Mouse (Mus musculus) midbrain, embryonic 11.5 days (tissue): Measurements from ENCODE around the gene Hsd17b2. TPM values are rescaled to one million over a fixed set of nuclear protein-coding genes. Genes with fewer than 3 reads are reported as not detected.
A peak's percentile ranks its signal among the peaks of the same experiment; 100 is the strongest.
"Not testable (repeated sequence)": the region's sequence is repeated elsewhere in the genome, so short reads cannot be mapped to it uniquely, and the experiment has no call there.

Experiments used
- ATAC-seq: fragments of 200-750 bp; cut with Nextera tagmentation; 2 replicates; pipeline ENCODE4 v1.8.0; 2017; ENCODE audit warnings: moderate TSS enrichment, moderate library complexity; ENCODE audit not compliant: low FRiP score
- DNase-seq: peaks from one replicate; pipeline ENCODE4 v3.0.0; 2015; ENCODE audit warnings: low spot score; ENCODE audit errors: missing footprints
- H3K27ac ChIP-seq: fragments of 300-500 bp; sonication (generic); 2 replicates; pipeline ENCODE4 v1.5.1; 2014; ENCODE audit warnings: low read depth, low read length
- H3K27me3 ChIP-seq: fragments of 300-500 bp; sonication (generic); 2 replicates; pipeline ENCODE4 v1.6.1; 2014; ENCODE audit warnings: mild to moderate bottlenecking, low read length, moderate library complexity, mixed read lengths; ENCODE audit not compliant: control insufficient read depth, insufficient read depth
- H3K36me3 ChIP-seq: fragments of 300-500 bp; sonication (generic); 2 replicates; pipeline ENCODE4 v1.6.1; 2014; ENCODE audit warnings: mild to moderate bottlenecking, low read length, moderate library complexity, mixed read lengths; ENCODE audit not compliant: control insufficient read depth, insufficient read depth
- H3K4me1 ChIP-seq: fragments of 300-500 bp; sonication (generic); 2 replicates; pipeline ENCODE4 v1.6.1; 2014; ENCODE audit warnings: low read length; ENCODE audit not compliant: control insufficient read depth, insufficient read depth
- H3K4me2 ChIP-seq: fragments of 300-500 bp; sonication (generic); 2 replicates; pipeline ENCODE4 v1.6.1; 2014; ENCODE audit warnings: mild to moderate bottlenecking, moderate library complexity
- H3K4me3 ChIP-seq: fragments of 300-500 bp; sonication (generic); 2 replicates; pipeline ENCODE4 v1.5.1; 2014; ENCODE audit warnings: low read depth, low read length
- H3K9ac ChIP-seq: fragments of 300-500 bp; sonication (generic); 2 replicates; pipeline ENCODE4 v1.6.1; 2014; ENCODE audit warnings: low read length
- H3K9me3 ChIP-seq: fragments of 300-500 bp; sonication (generic); 2 replicates; pipeline ENCODE4 v1.6.1; 2016; ENCODE audit warnings: low read length; ENCODE audit not compliant: control insufficient read depth
- WGBS: fragments of 180-500 bp; shearing (Covaris S2); extraction: QIAGEN DNeasy Blood & Tissue Kit; methylation state at CpG from one replicate; pipeline ENCODE4 v1.1.7; 2014; 5-methylcytosine and 5-hydroxymethylcytosine counted together
- polyA plus RNA-seq: library from polyadenylated mRNA; unstranded; fragments of >200 nt; fragmentation: Nextera tagmentation; extraction: Ambion mirVana; gene quantifications from 2 replicates; pipeline ENCODE4 v1.2.1, GENCODE M21; 2014

The Hsd17b2 gene
- polyA plus RNA-seq, 1 experiment from 2014 or later, result not detected

DNA sequence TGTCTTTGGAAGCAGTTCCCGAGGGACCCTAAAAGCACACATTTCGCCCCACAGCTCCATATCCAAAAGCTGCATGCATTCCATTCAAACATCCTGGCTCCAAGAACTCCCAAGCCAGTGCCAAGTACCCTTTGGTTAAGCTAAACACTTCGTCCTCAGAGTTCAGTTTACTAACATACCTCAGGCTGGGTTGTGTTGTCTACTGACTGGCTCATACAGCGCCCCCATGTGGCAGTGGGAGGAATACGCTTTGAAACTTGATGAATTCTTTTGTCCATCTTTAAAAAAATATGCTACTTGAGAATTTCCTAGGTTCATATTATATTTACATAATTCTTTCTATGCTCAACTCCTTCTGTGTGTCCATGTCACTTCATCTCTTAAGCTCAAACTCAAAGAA is 25.9 kb downstream of the Hsd17b2 start:
- H3K4me2 ChIP-seq, result no peak overlapping the region
- H3K4me3 ChIP-seq, result no peak overlapping the region
- H3K9ac ChIP-seq, result no peak overlapping the region
- 66% methylated on average over 5 of the region's 5 CpGs for WGBS
- DNase-seq (peak; percentile 82), ATAC-seq (no peak)
- H3K36me3 ChIP-seq, result no peaks in the 10 kb centered on the region
- H3K9me3 ChIP-seq, result no peaks in the 10 kb centered on the region
- H3K4me1 ChIP-seq, result no peaks in the 10 kb centered on the region
- H3K27ac ChIP-seq, result no peak overlapping the region
- H3K27me3 ChIP-seq, result no peaks in the 10 kb centered on the region

DNA sequence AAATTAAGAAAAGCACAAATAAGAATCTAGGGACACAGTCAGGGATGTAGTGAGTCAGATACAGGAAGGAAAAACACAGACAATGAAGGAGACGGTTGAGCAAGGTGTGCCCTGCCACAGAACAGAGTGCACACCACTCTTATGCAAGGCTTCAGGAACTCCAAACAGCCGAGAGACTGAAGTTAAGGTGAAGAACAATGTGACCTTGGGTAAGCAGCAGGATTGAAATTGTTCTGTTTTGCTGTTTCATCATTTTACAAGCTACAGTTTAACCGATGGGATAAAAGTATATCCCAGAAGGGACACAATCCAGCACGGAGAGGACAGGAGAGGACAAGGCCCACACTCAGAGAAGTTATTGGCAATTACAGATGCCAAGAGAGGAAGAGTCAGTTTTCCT is 26.5 kb downstream of the Hsd17b2 start:
- H3K4me3 ChIP-seq, result no peak overlapping the region
- no peak for ATAC-seq
- H3K9ac ChIP-seq, result no peak overlapping the region
- 84% methylated on average over 4 of the region's 4 CpGs for whole genome bisulfite sequencing
- no peak overlapping the region for H3K27ac ChIP-seq
- no peaks in the 10 kb centered on the region for H3K36me3 ChIP-seq
- DNase-seq, result no peak
- H3K4me2 ChIP-seq, result no peak overlapping the region
- no peaks in the 10 kb centered on the region for H3K9me3 ChIP-seq
- H3K27me3 ChIP-seq, result no peaks in the 10 kb centered on the region
- H3K4me1 ChIP-seq, result no peaks in the 10 kb centered on the region

DNA sequence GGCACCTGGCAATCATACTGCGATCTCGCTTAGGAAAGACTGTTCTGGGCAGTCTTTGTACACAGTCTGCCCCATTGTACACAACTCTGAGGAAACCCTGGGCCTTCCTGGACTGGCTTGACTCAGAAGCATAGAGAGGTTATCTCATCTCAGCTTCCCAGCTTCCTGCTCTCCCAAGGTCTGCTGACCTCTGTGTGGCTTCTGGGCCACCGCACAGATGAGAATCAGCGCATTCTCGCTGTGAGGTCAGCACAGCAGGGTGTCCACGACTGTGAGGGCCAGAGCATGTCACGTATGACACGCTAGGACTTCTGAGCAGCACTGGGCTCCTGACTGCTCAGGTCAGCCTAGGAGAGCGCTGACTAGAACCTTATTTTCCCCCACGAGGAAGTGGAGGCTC is 29.3 kb downstream of the Hsd17b2 start:
- no peak overlapping the region for H3K9ac ChIP-seq
- H3K4me2 ChIP-seq, result no peak overlapping the region
- DNase-seq (peak; percentile 84), ATAC-seq (no peak)
- no peaks in the 10 kb centered on the region for H3K9me3 ChIP-seq
- H3K4me3 ChIP-seq, result no peak overlapping the region
- 59% methylated on average over 10 of the region's 10 CpGs for WGBS
- no peaks in the 10 kb centered on the region for H3K27me3 ChIP-seq
- H3K36me3 ChIP-seq, result no peaks in the 10 kb centered on the region
- H3K4me1 ChIP-seq, result no peaks in the 10 kb centered on the region
- H3K27ac ChIP-seq, result no peak overlapping the region

DNA sequence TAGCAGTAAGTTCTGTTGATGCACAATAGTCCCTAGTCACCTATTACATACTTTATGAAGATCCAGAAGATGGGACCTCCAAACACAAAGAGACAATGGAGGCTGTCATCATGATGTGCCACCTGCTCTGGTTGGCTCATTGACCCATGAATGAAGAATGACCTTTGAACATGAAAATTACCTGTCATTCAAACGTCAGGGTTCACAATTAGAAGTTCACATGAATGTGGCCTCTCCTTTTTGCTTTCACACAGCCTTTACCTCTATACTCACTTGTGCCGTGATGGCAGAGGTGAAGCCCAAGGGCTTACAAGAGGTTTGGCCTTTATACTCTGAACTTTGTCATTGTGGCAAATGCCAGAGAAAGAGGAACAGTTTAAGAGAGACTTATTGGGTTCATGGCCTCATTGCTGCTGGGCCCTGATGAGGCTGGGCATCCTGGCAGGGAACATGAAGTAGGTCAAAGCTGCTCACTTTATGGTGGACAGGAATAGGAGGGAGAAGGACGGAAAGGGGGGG is 35.0 kb downstream of the Hsd17b2 start:
- DNase-seq (peak; percentile 12), ATAC-seq (no peak)
- Histone ChIP-seq H3K4me3 (no peak overlapping the region), H3K9me3 (no peaks in the 10 kb centered on the region), H3K4me2 (no peak overlapping the region), H3K9ac (no peak overlapping the region), H3K36me3 (no peaks in the 10 kb centered on the region), H3K27me3 (no peaks in the 10 kb centered on the region), H3K27ac (no peak overlapping the region), H3K4me1 (no peaks in the 10 kb centered on the region)
- 74% methylated on average over 3 of the region's 3 CpGs for WGBS

- H3K9me3 ChIP-seq, H3K4me2 ChIP-seq, H3K4me3 ChIP-seq, H3K27ac ChIP-seq, H3K4me1 ChIP-seq, ATAC-seq, H3K9ac ChIP-seq, H3K27me3 ChIP-seq, H3K36me3 ChIP-seq: not testable (repeated sequence)
- WGBS, result 92% methylated on average over 1 of the region's 1 CpGs
- peak; percentile 26 for DNase-seq
These were observed 36.5 kb downstream of the Hsd17b2 start for GRCm38 (mm10) chr8:117738206-117738605.

GRCm38 (mm10) chr8:117740387-117740998 is 38.8 kb downstream of the Hsd17b2 start:
- Histone ChIP-seq H3K27me3 (no peaks in the 10 kb centered on the region), H3K9me3 (no peaks in the 10 kb centered on the region), H3K9ac (no peak overlapping the region), H3K4me2 (no peak overlapping the region), H3K4me1 (no peaks in the 10 kb centered on the region), H3K27ac (no peak overlapping the region), H3K36me3 (no peaks in the 10 kb centered on the region), H3K4me3 (no peak overlapping the region)
- ATAC-seq (no peak), DNase-seq (no peak)
- WGBS, result 92% methylated on average over 5 of the region's 5 CpGs

DNA sequence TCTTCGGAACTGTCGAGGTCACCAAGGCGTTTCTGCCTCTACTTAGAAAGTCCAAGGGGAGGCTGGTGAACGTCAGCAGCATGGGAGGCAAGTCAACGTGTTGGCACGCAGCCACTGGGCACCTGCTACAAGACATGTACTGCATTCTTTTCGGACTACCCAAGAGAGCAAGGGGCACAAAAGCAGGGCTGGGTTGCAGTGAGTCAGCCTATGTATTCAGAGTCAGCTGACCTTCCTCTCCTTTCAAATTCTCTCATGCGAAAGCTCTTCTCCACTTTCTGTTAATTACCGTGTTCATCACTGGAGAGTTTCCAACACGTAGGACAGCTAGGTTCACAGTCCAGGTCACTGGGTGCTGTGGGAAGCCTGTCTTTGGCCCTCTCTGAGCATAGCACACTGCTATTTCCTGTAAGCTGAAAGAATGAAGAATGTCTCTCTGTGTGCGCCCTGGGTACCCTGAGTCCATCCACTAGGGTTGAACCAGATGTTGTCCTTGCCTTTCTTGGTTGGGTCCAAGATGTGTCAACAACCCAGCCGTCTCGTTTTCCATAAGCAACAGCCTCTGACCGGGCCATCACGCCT is 40.8 kb downstream of the Hsd17b2 start:
- Histone ChIP-seq H3K9ac (no peak overlapping the region), H3K4me2 (no peak overlapping the region), H3K4me3 (no peak overlapping the region), H3K27me3 (no peaks in the 10 kb centered on the region), H3K9me3 (no peaks in the 10 kb centered on the region), H3K36me3 (no peaks in the 10 kb centered on the region), H3K4me1 (no peaks in the 10 kb centered on the region), H3K27ac (no peak overlapping the region)
- WGBS, result 84% methylated on average over 15 of the region's 15 CpGs
- ATAC-seq (no peak), DNase-seq (peak; percentile 60)

DNA sequence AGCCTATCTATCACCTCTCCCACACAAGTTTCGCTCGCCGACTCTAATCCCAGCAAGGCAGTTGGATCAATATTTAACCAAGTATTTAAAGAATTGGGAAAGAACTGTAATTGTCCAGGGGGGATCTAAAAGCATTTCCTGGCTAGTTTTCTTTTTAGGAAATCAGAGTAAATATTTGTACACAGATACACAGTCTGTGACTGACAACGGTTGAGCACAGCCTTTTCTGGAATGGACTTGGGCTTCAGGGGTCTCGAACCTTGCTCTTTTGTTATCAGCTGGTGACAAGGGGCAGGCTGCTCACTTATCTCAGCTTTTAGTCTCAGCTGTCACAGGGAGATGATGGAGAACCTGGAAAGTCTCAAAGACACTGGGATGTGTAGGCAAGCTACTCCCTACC is 44.9 kb downstream of the Hsd17b2 start:
- H3K4me2 ChIP-seq, result no peak overlapping the region
- no peak overlapping the region for H3K27ac ChIP-seq
- DNase-seq (peak; percentile 62), ATAC-seq (no peak)
- WGBS, result 81% methylated on average over 5 of the region's 5 CpGs
- H3K9me3 ChIP-seq, result no peaks in the 10 kb centered on the region
- no peaks in the 10 kb centered on the region for H3K27me3 ChIP-seq
- no peak overlapping the region for H3K9ac ChIP-seq
- no peak overlapping the region for H3K4me3 ChIP-seq
- H3K4me1 ChIP-seq, result no peaks in the 10 kb centered on the region
- H3K36me3 ChIP-seq, result no peaks in the 10 kb centered on the region

GRCm38 (mm10) chr8:117747428-117747827 is 45.7 kb downstream of the Hsd17b2 start:
- no peaks in the 10 kb centered on the region for H3K4me1 ChIP-seq
- no peak overlapping the region for H3K4me3 ChIP-seq
- H3K36me3 ChIP-seq, result no peaks in the 10 kb centered on the region
- WGBS, result 54% methylated on average over 2 of the region's 2 CpGs
- H3K9me3 ChIP-seq, result no peaks in the 10 kb centered on the region
- ATAC-seq, result no peak
- no peak overlapping the region for H3K27ac ChIP-seq
- H3K27me3 ChIP-seq, result no peaks in the 10 kb centered on the region
- H3K9ac ChIP-seq, result no peak overlapping the region
- DNase-seq, result peak; percentile 4
- no peak overlapping the region for H3K4me2 ChIP-seq
